Mouse (Mus musculus): ENCODE measurements at regions not wholly inside any gene's neighbourhood (a gene's known extent, or its start where the extent isn't known, plus 50 kb on each side); places are given as distances from the start of the nearest gene placed in this dataset.

DNA sequence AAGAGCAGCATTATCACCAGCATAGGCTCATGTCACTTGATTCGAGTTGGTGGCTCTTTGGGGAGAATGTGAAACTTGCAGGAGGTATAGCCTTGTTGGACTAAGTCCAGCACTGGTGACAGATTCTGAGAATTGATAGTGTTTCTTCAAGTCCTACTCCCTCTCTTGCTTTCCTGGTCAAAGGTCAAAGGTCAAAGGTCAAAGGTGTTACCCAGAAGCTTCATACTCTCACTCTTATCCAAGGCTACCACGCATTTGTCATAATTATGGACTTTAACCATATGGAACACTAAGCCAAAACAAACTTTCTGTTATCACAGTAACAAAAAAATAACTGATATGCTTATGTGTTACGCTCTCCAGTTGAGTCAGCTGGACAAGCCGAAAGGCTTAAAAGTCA, 56.8 kb downstream of the Gm5152 start:
- no peak for DNase-seq (ENCODE audit: low read depth, low spot score)

DNA sequence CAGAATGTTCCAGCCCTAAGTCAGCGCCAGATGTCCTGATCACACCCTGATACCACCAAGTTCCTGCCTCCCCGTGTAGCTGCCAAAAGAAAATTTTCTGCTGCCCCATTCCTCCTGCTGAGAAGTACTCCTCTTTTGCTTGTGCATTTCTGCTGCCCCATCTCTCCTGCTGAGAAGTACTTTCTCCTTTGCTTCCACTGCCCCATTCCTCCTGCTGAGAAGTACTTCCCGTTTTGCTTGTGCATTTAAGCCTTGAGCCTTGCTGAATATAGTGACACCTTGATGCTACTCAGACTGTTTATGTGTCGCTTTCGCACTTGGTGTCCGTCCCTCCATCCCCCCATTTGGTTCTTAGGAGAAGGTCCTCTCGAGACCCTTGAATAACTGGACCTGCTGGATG, 84.1 kb downstream of the Gm5152 start:
- peak; percentile 4 for DNase-seq (ENCODE audit: low read depth, low spot score)

DNA sequence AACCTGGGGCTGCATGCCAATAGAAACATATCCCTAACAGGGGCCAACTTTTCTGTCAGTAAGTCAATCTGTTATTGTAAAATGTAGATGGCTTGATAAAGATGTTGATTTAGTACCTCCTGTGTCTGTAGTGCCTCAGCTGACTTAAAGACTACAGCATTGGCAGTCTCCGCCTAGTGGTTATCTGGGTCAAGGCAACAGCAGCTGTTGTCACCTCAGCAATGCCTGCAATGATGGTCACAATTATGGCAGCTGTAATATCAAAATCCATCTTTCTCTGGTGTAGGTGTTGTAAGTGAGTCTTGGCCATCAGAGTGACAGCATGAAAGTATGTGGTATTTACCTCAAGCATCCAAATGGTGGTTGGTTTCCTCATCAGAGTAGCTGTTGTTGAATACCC, 97.0 kb downstream of the Gm5152 start:
- DNase-seq (ENCODE audit: low read depth, low spot score), result no peak

DNA sequence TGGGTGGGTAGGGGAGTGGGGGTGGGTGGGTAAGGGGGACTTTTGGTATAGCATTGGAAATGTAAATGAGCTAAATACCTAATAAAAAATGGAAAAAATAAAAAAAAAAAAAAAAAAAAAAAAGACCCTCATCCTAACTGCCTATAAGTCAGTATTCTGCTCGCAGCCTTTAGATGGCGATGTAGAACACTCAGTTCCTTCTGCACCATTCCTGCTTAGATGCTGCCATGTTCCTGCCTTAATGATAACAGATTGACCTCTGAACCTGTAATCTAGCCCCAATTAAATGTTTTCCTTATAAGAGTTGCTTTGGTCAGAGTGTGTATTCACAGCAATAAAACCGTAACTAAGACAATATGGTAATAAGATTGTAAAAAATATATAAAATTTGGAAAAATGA, 105.1 kb downstream of the Gm5152 start:
- DNase-seq (ENCODE audit: low read depth, low spot score), result no peak
